Mouse (Mus musculus) liver, embryonic 14.5 days (tissue): Measurements from ENCODE around the gene Furin. TPM values are rescaled to one million over a fixed set of nuclear protein-coding genes. Genes with fewer than 3 reads are reported as not detected.

ENCODE experiments used
- ATAC-seq: fragments of 200-750 bp; cut with Nextera tagmentation; 2 replicates; pipeline ENCODE4 v1.8.0; 2017; ENCODE audit warnings: moderate number of reproducible peaks, mild to moderate bottlenecking, moderate library complexity; ENCODE audit not compliant: insufficient read depth
- DNase-seq, 3 experiments: peaks; one replicate each; pipeline ENCODE4 v3.0.0-alpha.2; 2012 to 2013; ENCODE audit warnings: low read depth in 3 of 3, low spot score in 3 of 3
- H3K27ac ChIP-seq: fragments of 300-500 bp; sonication (generic); 2 replicates; pipeline ENCODE4 v1.5.1; 2014; ENCODE audit warnings: moderate library complexity, mild to moderate bottlenecking, control low read depth, inconsistent platforms
- H3K27me3 ChIP-seq: fragments of 300-500 bp; sonication (generic); 2 replicates; pipeline ENCODE4 v1.6.1; 2014; ENCODE audit warnings: mild to moderate bottlenecking, low read length, moderate library complexity; ENCODE audit not compliant: control insufficient read depth, insufficient read depth
- H3K36me3 ChIP-seq: fragments of 300-500 bp; sonication (generic); replicated peaks from 2 replicates; pipeline ENCODE4 v1.6.1; 2014; ENCODE audit warnings: low read depth; ENCODE audit not compliant: control insufficient read depth, insufficient read depth
- H3K4me1 ChIP-seq, 2 experiments: fragments of 200-500 bp in 1 of 2; fragments of 300-500 bp in 1 of 2; sonication (generic) in 1 of 2; replicated peaks; 2 replicates each; pipeline ENCODE4 v1.6.1; 2012 to 2014; ENCODE audit warnings: antibody characterized with exemption in 1 of 2, inconsistent platforms in 1 of 2, low read length in 1 of 2; ENCODE audit not compliant: control insufficient read depth in 2 of 2, insufficient read depth in 2 of 2
- H3K4me2 ChIP-seq: fragments of 300-500 bp; sonication (generic); 2 replicates; pipeline ENCODE4 v1.6.1; 2014; ENCODE audit warnings: low read depth, mild to moderate bottlenecking, control low read depth, moderate library complexity
- H3K4me3 ChIP-seq, 2 experiments: fragments of 200-500 bp in 1 of 2; fragments of 300-500 bp in 1 of 2; sonication (generic) in 1 of 2; 2 replicates each; pipeline ENCODE4 v1.5.1; 2012 to 2014; ENCODE audit warnings: low read depth in 2 of 2, low read length in 2 of 2, mild to moderate bottlenecking in 2 of 2, control low read depth in 1 of 2, inconsistent platforms in 1 of 2, moderate library complexity in 1 of 2; ENCODE audit not compliant: insufficient read depth in 1 of 2
- H3K9ac ChIP-seq: fragments of 300-500 bp; sonication (generic); replicated peaks from 2 replicates; pipeline ENCODE4 v1.6.1; 2014; ENCODE audit warnings: mild to moderate bottlenecking, control low read depth, moderate library complexity
- H3K9me3 ChIP-seq: fragments of 300-500 bp; sonication (generic); 2 replicates; pipeline ENCODE4 v1.6.1; 2016; ENCODE audit warnings: low read length, mixed read lengths; ENCODE audit not compliant: control insufficient read depth
- CTCF ChIP-seq: IDR thresholded peaks from 2 replicates; pipeline ENCODE4 v1.5.1; 2016; ENCODE audit warnings: antibody characterized with exemption, low read depth, control low read depth
- EP300 ChIP-seq: IDR thresholded peaks from 2 replicates; pipeline ENCODE4 v1.6.1; 2016; ENCODE audit warnings: antibody characterized with exemption, low read depth
- WGBS: fragments of 180-500 bp; shearing (Covaris S2); extraction: QIAGEN DNeasy Blood & Tissue Kit; methylation state at CpG from one replicate; pipeline ENCODE4 v1.1.7; 2014; ENCODE audit not compliant: insufficient replicate concordance; 5-methylcytosine and 5-hydroxymethylcytosine counted together
- polyA plus RNA-seq, 2 experiments: library from polyadenylated mRNA; depleted of rRNA in 1 of 2; stranded (reverse) in 1 of 2; unstranded in 1 of 2; fragments of >200 nt; fragmentation: Nextera tagmentation in 1 of 2; extraction: Ambion mirVana in 1 of 2; gene quantifications; 2 replicates each; pipeline versions ENCODE4 v1.2.1 to v1.2.3; 2012 to 2014

Gene Furin
- polyA plus RNA-seq, 2 experiments = 3.8 to 6.0 TPM

DNA sequence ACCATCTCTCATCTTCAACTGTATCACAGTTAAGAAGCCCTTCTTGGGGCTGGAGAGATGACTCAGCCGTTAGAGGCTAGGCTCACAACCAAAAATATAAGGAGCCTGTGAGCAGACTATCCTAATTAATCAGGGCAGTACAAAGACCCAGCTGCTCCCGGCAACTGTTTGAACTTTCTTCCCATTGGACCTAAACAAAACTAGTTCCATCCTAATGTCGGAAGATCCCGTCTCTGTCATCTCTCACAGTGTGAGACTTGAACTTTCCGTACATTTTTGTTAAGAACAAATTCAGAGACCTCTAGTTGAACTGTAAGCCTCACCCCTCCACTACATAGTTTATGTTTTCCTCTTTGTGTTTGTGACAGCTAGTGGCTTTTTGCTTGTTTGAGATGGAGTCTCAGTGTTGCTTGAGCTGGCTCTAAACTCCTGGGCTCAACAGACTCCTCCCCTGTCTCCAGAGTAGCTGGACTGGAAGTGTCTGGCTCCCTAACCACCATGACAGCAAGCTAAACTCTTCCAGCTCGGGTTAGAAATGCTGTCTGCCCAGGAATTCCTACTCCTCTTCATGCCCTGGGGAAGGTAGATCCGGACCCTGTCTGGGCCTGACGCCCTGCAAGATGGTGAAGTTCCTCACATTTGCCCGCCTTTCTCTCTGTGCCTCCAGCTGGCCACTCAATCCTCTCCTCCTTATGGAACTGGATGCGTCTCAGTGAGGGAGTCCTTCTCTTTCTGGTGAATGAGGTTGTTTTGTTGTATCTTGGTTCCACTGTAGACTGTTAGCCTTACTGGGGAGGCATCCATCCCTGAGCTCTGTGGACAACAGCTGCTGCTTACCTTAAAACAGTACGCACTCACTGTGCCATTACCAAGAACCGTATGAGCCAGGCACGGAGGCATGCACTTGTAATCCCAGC is 57.3 kb downstream of the Furin start:
- H3K36me3 ChIP-seq = no peaks in the 10 kb centered on the region
- no peak overlapping the region for H3K4me2 ChIP-seq
- H3K4me3 ChIP-seq = no peak overlapping the region
- H3K9me3 ChIP-seq = no peaks in the 10 kb centered on the region
- H3K27me3 ChIP-seq = no peaks in the 10 kb centered on the region
- ATAC-seq (no peak), DNase-seq (no peak)
- TF ChIP-seq CTCF (no peak), EP300 (no peak)
- no peak overlapping the region for H3K27ac ChIP-seq
- 63% methylated on average over 13 of the region's 13 CpGs for WGBS
- H3K4me1 ChIP-seq = peaks cover 4 to 18% of the 10 kb centered on the region in 2 experiments; a peak in 3 of 4 replicates
- no peak overlapping the region for H3K9ac ChIP-seq

DNA sequence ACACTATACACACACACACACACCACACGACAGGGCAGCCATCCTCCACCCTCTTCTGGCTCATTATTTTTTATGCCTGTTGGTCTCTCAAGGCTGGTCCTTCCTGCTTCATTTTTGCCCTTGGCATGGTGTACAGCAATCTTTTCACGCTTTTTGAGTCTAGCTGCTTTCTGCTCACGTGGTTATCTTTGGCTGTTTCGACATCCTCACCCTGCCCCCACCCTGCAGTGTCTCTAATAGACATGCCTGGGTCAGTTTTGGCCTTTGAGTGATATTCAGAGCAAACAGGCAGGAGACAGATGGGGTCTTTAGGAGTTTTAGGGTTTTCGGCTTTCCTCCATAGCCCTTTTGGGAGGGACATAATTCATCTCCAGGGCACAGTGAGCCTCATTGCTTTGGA is 58.4 kb downstream of the Furin start:
- Histone ChIP-seq H3K27me3 (no peaks in the 10 kb centered on the region), H3K4me3 (no peak overlapping the region), H3K4me1 (peaks cover 4 to 27% of the 10 kb centered on the region in 2 experiments; a peak in 3 of 4 replicates), H3K4me2 (no peak overlapping the region), H3K36me3 (no peaks in the 10 kb centered on the region), H3K9me3 (no peaks in the 10 kb centered on the region), H3K27ac (no peak overlapping the region), H3K9ac (no peak overlapping the region)
- no peak for ATAC-seq
- 45% methylated on average over 5 of the region's 5 CpGs for WGBS
- DNase-seq = no peak
- TF ChIP-seq CTCF (no peak), EP300 (no peak)

DNA sequence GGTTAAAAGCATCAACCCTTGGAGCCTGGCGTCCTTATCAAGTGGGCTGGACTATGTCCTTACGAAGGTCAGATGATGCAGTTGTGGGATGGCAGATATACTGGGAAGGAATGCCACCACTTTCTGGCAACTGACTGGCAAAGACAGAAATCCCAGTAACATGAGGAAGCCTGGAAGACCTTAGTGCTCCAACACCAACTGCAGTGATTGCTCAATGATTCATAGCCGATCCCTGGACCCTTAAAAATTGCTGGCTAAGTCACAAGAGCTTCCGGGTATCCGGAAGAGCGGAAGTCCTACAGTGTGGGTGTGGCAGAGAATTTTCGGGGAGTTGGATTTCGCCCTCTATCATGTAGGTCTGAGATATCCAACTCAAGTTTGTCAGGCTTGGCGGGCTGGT is 59.1 kb downstream of the Furin start:
- TF ChIP-seq EP300 (no peak), CTCF (no peak)
- Histone ChIP-seq H3K27me3 (no peaks in the 10 kb centered on the region), H3K9me3 (no peaks in the 10 kb centered on the region), H3K4me1 (peaks cover 4 to 28% of the 10 kb centered on the region in 2 experiments; a peak in 3 of 4 replicates), H3K9ac (no peak overlapping the region), H3K4me2 (no peak overlapping the region), H3K36me3 (no peaks in the 10 kb centered on the region), H3K27ac (no peak overlapping the region), H3K4me3 (no peak overlapping the region)
- WGBS = 78% methylated on average over 9 of the region's 9 CpGs
- ATAC-seq = no peak
- DNase-seq = no peak

DNA sequence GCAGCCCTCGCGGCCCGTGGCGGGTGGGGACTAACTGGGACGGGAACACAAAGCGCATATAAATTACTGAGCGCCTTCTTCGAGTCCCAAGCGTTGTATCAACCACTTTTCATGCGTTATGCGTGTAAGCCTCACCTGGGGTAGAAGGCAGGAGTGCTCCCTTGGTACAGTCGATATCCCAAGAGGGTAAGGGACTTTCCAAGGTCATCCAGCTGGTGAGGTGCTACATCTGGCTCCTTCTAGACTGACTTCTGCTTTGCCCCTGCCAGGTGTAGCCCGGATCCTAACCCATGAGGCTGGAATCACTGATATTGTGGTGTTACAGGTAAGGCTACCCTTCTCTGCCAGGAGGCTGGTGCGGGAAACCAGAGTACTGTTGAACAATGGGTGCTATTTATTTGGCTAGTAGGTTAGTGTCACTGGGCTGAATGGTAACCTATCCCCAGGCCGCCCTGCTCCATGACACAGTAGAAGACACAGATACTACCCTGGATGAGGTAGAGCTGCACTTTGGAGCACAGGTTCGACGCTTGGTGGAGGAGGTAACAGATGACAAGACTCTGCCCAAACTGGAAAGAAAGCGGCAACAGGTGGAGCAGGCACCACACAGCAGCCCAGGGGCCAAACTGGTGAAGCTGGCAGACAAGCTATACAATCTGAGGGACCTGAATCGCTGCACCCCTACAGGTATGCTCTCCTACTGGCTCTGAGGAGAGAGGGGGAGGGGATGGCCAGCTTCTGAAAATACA is 61.8 kb downstream of the Furin start:
- Histone ChIP-seq H3K9me3 (no peaks in the 10 kb centered on the region), H3K4me3 (peak overlapping the region; percentile 62 to 69), H3K36me3 (no peaks in the 10 kb centered on the region), H3K27ac (no peak overlapping the region; the same call in 1 of the 2 replicates), H3K4me1 (peaks cover 6 to 39% of the 10 kb centered on the region in 2 experiments; a peak in 3 of 4 replicates), H3K9ac (peak overlapping the region; percentile 83), H3K4me2 (peak overlapping the region; percentile 83), H3K27me3 (no peaks in the 10 kb centered on the region)
- DNase-seq = no peak
- WGBS = 24% methylated on average over 19 of the region's 19 CpGs
- ATAC-seq = no peak
- TF ChIP-seq CTCF = no peak
- no peak for TF ChIP-seq EP300

DNA sequence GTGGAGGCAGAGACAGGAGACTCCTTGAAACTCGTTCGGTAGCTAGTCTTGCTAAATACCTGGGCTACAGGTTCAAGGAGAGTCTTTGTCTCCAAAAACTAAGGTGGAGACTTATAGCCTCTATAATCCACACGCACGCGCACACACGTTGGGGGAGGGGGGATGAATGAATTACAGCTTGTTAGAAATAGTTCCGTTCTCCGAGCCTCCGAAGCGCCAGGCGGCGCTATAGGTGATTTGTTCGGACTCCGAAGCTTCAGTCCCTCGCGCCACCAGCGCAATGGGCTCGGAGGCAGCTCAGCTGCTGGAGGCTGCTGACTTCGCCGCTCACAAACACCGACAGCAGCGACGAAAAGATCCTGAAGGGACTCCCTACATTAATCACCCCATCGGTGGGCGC is 62.4 kb downstream of the Furin start, which contains the start of gene Hddc3:
Gene Hddc3, plus strand, starts transcription at position 247 of the 400 bp plus-strand sequence.
- Histone ChIP-seq H3K4me3 (peak within 1 kb of the TSS; percentile 62 to 69), H3K4me1 (peaks cover 6 to 39% of the 10 kb centered on the region in 2 experiments; a peak in 3 of 4 replicates), H3K36me3 (no peaks in the 10 kb centered on the region), H3K9me3 (no peaks in the 10 kb centered on the region), H3K27ac (no peak within 1 kb of the TSS; the same call in 1 of the 2 replicates), H3K4me2 (peak within 1 kb of the TSS; percentile 83), H3K9ac (peak within 1 kb of the TSS; percentile 83), H3K27me3 (no peaks in the 10 kb centered on the region)
- WGBS = under 1% methylated on average over 25 of the region's 25 CpGs
- TF ChIP-seq CTCF (peak; percentile 87), EP300 (no peak)
- ATAC-seq (peak; percentile 21; the same call in 1 of the 2 replicates), DNase-seq (peak; percentile 83 to 85 (median 85))
